Mouse (Mus musculus) common myeloid progenitor, adult 5-6 weeks (primary cell): ENCODE measurements around the gene Amdhd2. TPM values are rescaled to one million over a fixed set of nuclear protein-coding genes. Genes with fewer than 3 reads are reported as not detected.
"Not testable (repeated sequence)": the region's sequence is repeated elsewhere in the genome, so short reads cannot be mapped to it uniquely, and the experiment has no call there.

Source experiments
- ATAC-seq: replicated peaks from 2 replicates; pipeline ENCODE4 v1.8.0; 2016; ENCODE audit warnings: low read depth, mild to moderate bottlenecking, moderate TSS enrichment, inconsistent platforms; ENCODE audit not compliant: poor library complexity, severe bottlenecking
- total RNA-seq: library from RNA; stranded (forward); fragments of 200-1000, 187-1606 nt; gene quantifications from 2 replicates; pipeline ENCODE4 v1.2.3, GENCODE M21; 2017

Amdhd2 gene
- total RNA-seq, 1 experiment from 2014 or later, result 23.0 TPM

DNA sequence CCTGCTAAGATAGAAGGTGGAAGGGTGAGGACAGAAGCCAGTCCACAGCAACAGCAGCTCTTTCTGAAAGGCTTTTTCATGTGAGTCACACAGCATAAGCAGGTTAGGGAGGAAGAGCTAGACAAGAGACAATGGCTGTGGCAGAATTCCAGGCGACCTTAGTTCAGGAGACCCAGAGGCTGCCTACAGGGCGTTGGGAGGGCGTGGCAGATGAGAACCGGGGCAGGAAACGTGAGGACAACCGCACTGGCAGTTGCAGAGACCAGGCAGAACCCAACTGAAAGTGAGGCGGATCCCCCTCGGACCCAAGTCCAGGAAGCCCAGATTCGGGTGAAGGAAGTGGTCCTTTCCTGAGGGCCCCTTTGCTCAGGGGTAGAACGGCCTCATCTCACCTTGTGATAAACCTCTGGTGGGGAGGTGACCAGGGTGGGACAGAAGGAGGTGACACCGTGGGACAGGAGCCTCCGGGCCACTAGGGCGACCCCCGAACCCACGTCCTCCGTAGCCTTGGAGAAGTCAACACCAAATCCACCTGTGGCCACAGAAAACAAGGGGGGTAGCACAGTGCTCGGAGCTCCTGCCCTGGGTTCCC is 886 bp downstream of the Amdhd2 start:
- peak; percentile 64 for ATAC-seq

DNA sequence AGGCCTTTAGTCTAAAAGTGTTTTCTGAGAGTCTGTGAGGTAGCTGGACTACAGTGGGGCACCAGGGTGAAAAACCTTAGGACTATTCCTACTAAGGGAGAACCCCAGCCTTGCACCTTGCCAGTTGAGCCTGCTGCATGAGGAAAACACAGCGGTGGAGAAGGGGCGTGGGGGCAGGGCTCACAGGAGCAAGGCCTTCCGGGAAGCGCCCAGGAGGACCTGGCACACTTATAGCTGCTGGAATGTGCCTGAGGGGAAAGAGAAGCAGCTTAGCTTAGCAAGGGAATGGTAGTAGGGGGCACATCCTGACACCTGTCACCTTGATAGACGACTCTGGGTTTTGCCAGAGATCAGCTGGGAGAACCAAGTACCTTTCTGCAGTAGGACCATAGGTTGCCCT is 2.1 kb downstream of the Amdhd2 start:
- no peak for ATAC-seq

GRCm38 (mm10) chr17:24157526-24157925 is 6.0 kb downstream of the Amdhd2 start:
- ATAC-seq, result no peak

- ATAC-seq, result no peak
These were observed 6.4 kb downstream of the Amdhd2 start for GRCm38 (mm10) chr17:24157121-24157520.

DNA sequence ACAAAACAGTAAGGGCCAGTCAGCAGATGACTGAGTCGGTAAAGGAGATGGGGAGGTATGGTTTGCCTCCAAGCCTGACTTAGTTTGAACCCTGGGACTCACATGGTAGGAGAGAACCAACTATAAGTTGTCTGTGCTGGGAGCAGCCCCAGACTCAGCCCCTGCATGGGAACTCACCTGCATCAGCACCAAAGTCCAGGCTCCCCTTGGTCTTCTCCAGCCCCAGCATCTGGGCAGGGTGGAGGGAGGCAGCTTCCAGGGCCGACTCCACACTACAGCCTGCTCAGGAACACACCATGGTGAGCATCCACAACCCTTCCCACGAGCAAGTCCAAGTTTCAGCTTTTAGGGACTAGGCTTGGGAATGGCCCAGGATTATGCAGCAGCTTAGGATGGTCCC is 7.2 kb downstream of the Amdhd2 start:
- no peak for ATAC-seq

- no peak for ATAC-seq
These were observed 7.8 kb downstream of the Amdhd2 start for GRCm38 (mm10) chr17:24155742-24156141.

- no peak for ATAC-seq
These were observed 9.1 kb downstream of the Amdhd2 start for GRCm38 (mm10) chr17:24154463-24154862.

DNA sequence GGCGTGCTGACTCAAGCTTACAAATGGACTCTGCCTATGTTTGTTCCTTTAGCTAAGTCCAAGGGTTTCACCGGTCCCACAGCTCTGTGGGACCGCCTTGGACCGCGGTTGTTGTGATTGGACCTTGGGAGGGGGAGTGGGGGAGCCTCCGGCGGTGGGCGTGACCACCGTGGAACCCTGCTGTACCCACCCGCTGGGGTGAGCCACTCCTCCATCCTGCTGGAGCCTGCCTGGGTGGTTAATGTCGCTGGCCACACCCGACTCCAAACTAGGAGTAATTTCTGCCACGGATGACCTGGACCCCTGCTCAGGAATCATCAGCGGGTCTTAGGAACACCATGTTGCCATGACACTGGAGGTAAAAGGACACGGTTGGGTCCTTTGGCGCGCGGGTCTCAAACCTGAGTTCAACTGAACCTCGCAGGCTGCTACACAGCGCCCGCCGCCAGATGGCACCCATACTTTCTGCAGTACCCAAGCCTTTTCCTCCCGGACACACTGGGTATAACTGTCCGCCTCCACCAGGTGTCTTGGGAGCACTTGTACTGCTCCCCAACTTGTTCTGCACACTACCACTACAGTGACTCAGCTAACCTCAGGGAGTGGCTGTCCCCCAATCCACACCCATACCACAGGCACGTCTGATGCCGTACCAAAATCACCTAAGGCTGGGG is 11.5 kb downstream of the Amdhd2 start:
- peak; percentile 98 for ATAC-seq

DNA sequence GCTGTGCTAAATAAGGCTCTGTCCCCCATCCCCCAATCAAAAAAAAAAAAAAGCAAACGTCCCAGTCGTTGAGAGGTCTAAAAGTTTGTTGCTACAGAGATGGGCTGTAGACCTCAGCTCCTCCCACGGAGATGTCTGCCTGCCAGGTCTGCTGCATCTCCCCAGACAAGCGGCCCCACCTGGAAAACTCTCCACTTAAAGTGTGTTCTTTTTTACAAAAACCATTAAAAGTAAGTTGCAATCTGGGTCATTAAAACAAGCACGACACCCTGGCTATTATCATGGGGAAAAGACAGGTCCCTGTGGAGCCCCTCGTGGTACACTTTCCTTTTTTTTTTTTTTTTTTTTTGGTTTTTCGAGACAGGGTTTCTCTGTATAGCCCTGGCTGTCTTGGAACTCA is 12.2 kb downstream of the Amdhd2 start:
- ATAC-seq, result no peak

- ATAC-seq, result no peak
These were observed 12.7 kb downstream of the Amdhd2 start, which contains the start of gene Pdpk1 for GRCm38 (mm10) chr17:24150824-24151223. Gene Pdpk1 (minus strand): TSS chr17:24150924.

GRCm38 (mm10) chr17:24149421-24149820 is 14.1 kb downstream of the Amdhd2 start:
- ATAC-seq, result no peak

DNA sequence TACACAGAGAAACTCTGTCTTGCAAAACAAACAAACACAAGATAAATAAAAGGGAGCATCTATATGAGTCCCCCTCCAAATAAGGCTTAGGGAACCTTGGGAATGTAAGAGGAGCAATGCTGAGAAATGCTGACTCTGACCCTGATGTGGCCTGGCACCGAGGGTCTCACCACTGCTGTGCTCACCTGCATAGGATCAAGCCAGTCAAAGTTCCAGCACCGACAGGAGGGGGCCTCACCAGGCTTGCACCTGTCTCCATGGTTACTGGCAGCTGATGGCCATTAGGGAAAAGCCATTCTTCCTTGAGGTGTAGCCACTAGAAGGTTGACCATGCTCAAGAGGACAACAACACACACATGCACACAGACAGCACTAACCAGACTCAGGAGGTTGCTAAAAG is 20.7 kb downstream of the Amdhd2 start:
- no peak for ATAC-seq

- peak; percentile 97 for ATAC-seq
These were observed 22.1 kb downstream of the Amdhd2 start for GRCm38 (mm10) chr17:24141425-24141920.

DNA sequence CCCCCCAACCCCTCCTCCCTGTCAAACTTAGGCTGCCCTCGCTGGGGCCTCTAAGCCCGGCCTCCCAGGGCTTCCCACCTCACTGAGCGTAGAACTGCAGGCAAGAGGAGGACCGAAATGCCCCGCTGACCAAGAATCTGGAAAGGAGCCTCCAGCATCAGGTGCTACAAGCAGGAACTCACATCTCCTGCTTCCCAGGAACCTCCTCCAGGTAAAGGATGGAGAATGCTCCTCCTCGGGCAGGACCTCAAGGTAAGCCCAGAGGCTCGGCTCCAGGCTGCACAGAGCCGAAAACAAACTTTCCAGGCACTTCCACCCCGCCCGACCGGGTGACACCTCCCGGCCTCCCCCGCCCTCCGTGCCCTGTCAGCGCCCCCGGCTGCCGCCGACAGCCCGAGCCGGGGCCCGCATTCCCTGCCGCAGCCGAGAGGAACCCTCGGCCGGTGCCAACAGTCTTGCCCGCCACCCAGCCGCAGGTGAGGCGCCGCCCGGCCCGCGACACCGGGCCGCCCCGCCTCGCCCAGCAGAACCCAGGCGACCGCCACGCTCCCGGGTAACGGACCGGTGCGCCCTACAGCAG is 22.6 kb downstream of the Amdhd2 start:
- ATAC-seq, result 0 out of 2 replicates have a peak, but pooled peaks have one; percentile 17

GRCm38 (mm10) chr17:24139968-24140367 is 23.6 kb downstream of the Amdhd2 start:
- ATAC-seq, result no peak

GRCm38 (mm10) chr17:24139256-24139655 is 24.3 kb downstream of the Amdhd2 start:
- no peak for ATAC-seq

- ATAC-seq, result no peak
These were observed 26.2 kb downstream of the Amdhd2 start for GRCm38 (mm10) chr17:24137226-24137880.

GRCm38 (mm10) chr17:24134062-24134461 is 29.5 kb downstream of the Amdhd2 start:
- ATAC-seq, result no peak

GRCm38 (mm10) chr17:24132919-24133318 is 30.6 kb downstream of the Amdhd2 start:
- ATAC-seq, result not testable (repeated sequence)

DNA sequence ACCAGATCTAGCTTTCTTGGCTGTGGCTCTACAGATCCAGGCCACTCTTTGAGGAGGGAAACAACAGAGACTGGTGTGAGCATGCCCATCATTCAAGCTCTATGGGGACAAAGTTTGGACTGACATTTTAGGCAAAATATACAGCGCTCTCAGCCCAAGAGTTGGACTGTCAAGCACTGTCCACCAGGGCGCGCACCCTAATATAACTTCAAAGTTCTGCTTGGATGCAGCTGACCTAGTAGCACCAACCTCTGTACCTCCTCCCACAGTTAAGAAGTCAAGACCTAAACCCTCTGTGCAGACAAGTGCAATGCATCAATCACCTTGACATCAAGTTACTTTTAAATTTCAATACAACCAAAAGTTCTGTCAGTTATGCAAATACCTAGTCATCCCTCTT is 32.0 kb downstream of the Amdhd2 start:
- no peak for ATAC-seq

DNA sequence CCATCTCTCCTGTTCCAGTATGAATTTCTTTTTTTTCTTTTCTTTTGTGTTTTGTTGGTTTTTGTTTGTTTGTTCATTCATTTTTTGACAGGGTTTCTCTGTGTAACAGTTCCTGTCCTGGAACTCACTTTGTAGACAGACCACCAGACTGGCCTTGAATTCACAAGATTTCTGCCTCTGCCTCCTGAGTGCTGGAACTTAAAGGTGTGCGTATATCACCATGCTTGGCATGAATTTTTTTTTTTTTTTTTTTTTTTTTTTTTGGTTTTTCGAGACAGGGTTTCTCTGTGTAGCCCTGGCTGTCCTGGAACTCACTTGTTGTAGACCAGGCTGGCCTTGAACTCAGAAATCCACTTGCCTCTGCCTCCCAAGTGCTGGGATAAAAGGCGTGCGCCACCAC is 34.3 kb downstream of the Amdhd2 start:
- ATAC-seq, result not testable (repeated sequence)
